Mouse (Mus musculus) MEL (cell line): ENCODE data around the gene Ccdc187. TPM values are rescaled to one million over a fixed set of nuclear protein-coding genes. Genes with fewer than 3 reads are reported as not detected.

Experiments
- DNase-seq: peaks from one replicate; pipeline ENCODE4 v3.0.0; 2011; ENCODE audit warnings: low read depth, low spot score
- H3K27ac ChIP-seq: 2 replicates; pipeline ENCODE4 v1.5.1; 2012; ENCODE audit warnings: low read depth, mild to moderate bottlenecking, control low read depth, low read length, moderate library complexity; ENCODE audit not compliant: control insufficient read depth
- H3K27me3 ChIP-seq, 2 experiments: fragments of 150-350 bp in 1 of 2; sonication (generic) in 1 of 2; 2 replicates each; pipeline ENCODE4 v1.6.1; 2012; ENCODE audit warnings: low read length in 2 of 2, mild to moderate bottlenecking in 2 of 2, improper control_type of control experiment in 1 of 2, moderate library complexity in 1 of 2; ENCODE audit not compliant: insufficient read depth in 2 of 2, control insufficient read depth in 1 of 2
- H3K36me3 ChIP-seq, 2 experiments: 2 replicates each; pipeline ENCODE4 v1.6.1; 2012 to 2014; ENCODE audit warnings: low read length in 2 of 2, improper control_type of control experiment in 1 of 2, inconsistent platforms in 1 of 2, mild to moderate bottlenecking in 1 of 2; ENCODE audit not compliant: insufficient read depth in 2 of 2, control insufficient read depth in 1 of 2
- H3K4me1 ChIP-seq, 2 experiments: fragments of 150-350 bp in 1 of 2; sonication (generic) in 1 of 2; 2 replicates each; pipeline ENCODE4 v1.6.1; 2012; ENCODE audit warnings: low read length in 2 of 2, improper control_type of control experiment in 1 of 2, mild to moderate bottlenecking in 1 of 2; ENCODE audit not compliant: insufficient read depth in 2 of 2, control insufficient read depth in 1 of 2
- H3K4me3 ChIP-seq, 2 experiments: fragments of 150-350 bp in 1 of 2; sonication (generic) in 1 of 2; 2 replicates each; pipeline ENCODE4 v1.5.1; 2012; ENCODE audit warnings: low read depth in 2 of 2, low read length in 2 of 2, mild to moderate bottlenecking in 2 of 2, moderate library complexity in 2 of 2, control low read depth in 1 of 2, improper control_type of control experiment in 1 of 2; ENCODE audit not compliant: control insufficient read depth in 1 of 2, insufficient read depth in 1 of 2
- H3K79me2 ChIP-seq: 2 replicates; pipeline ENCODE4 v1.6.1; 2012; ENCODE audit warnings: mild to moderate bottlenecking, low read length, moderate library complexity; ENCODE audit not compliant: control insufficient read depth, poor library complexity, insufficient read depth
- H3K9ac ChIP-seq: 2 replicates; pipeline ENCODE4 v1.6.1; 2012; ENCODE audit warnings: low read depth, mild to moderate bottlenecking, control low read depth, low read length, moderate library complexity; ENCODE audit not compliant: control insufficient read depth, poor library complexity, severe bottlenecking
- H3K9me3 ChIP-seq: fragments of 150-350 bp; sonication (generic); replicated peaks from 2 replicates; pipeline ENCODE4 v1.6.1; 2012; ENCODE audit warnings: mild to moderate bottlenecking, low read length, improper control_type of control experiment, moderate library complexity; ENCODE audit not compliant: insufficient read depth
- CHD1 ChIP-seq: IDR thresholded peaks from 2 replicates; pipeline ENCODE4 v1.6.1; 2012; ENCODE audit warnings: low read depth, mild to moderate bottlenecking, inconsistent platforms, low read length, improper control_type of control experiment
- ELF1 ChIP-seq: IDR thresholded peaks from 2 replicates; pipeline ENCODE4 v1.6.1; 2014; ENCODE audit warnings: low read depth, mild to moderate bottlenecking, inconsistent platforms, low read length, improper control_type of control experiment, moderate library complexity
- EP300 ChIP-seq, 2 experiments: IDR thresholded peaks; 2 replicates each; pipeline ENCODE4 v1.6.1; 2011; ENCODE audit warnings: improper control_type of control experiment in 2 of 2, low read length in 2 of 2, low read depth in 1 of 2, mild to moderate bottlenecking in 1 of 2
- ETS1 ChIP-seq: IDR thresholded peaks from 2 replicates; pipeline ENCODE4 v1.6.1; 2012; ENCODE audit warnings: low read depth, mild to moderate bottlenecking, inconsistent platforms, low read length, improper control_type of control experiment, moderate library complexity
- JUND ChIP-seq: IDR thresholded peaks from 2 replicates; pipeline ENCODE4 v1.6.1; 2011; ENCODE audit warnings: low read depth, mild to moderate bottlenecking, improper control_type of control experiment, low read length
- MAZ ChIP-seq: IDR thresholded peaks from 2 replicates; pipeline ENCODE4 v1.6.1; 2012; ENCODE audit warnings: low read depth, mild to moderate bottlenecking, inconsistent platforms, low read length, improper control_type of control experiment
- MXI1 ChIP-seq: IDR thresholded peaks from 2 replicates; pipeline ENCODE4 v1.6.1; 2011; ENCODE audit warnings: mild to moderate bottlenecking, low read depth, low read length, improper control_type of control experiment
- NELFE ChIP-seq: IDR thresholded peaks from 2 replicates; pipeline ENCODE4 v1.6.1; 2011; ENCODE audit warnings: low read depth, low read length, improper control_type of control experiment
- NRF1 ChIP-seq: IDR thresholded peaks from 2 replicates; pipeline ENCODE4 v1.6.1; 2014; ENCODE audit warnings: low read depth, mild to moderate bottlenecking, inconsistent platforms, low read length, improper control_type of control experiment, moderate library complexity; ENCODE audit not compliant: poor library complexity, insufficient read depth, severe bottlenecking
- POLR2AphosphoS2 ChIP-seq: IDR thresholded peaks from 2 replicates; pipeline ENCODE4 v1.6.1; 2011; ENCODE audit warnings: low read length, improper control_type of control experiment
- RAD21 ChIP-seq: IDR thresholded peaks from 2 replicates; pipeline ENCODE4 v1.6.1; 2011; ENCODE audit warnings: mild to moderate bottlenecking, low read depth, low read length, improper control_type of control experiment
- RCOR1 ChIP-seq: IDR thresholded peaks from 2 replicates; pipeline ENCODE4 v1.6.1; 2012; ENCODE audit warnings: low read depth, mild to moderate bottlenecking, inconsistent platforms, low read length, improper control_type of control experiment
- SMC3 ChIP-seq: IDR thresholded peaks from 2 replicates; pipeline ENCODE4 v1.6.1; 2011; ENCODE audit warnings: low read depth, low read length, improper control_type of control experiment
- TCF12 ChIP-seq: IDR thresholded peaks from 2 replicates; pipeline ENCODE4 v1.6.1; 2014; ENCODE audit warnings: low read depth, mild to moderate bottlenecking, inconsistent platforms, low read length, improper control_type of control experiment, moderate library complexity
- UBTF ChIP-seq: IDR thresholded peaks from 2 replicates; pipeline ENCODE4 v1.6.1; 2012; ENCODE audit warnings: low read depth, mild to moderate bottlenecking, inconsistent platforms, low read length, improper control_type of control experiment, moderate library complexity, borderline replicate concordance; ENCODE audit not compliant: insufficient read depth
- USF2 ChIP-seq, 2 experiments: IDR thresholded peaks; 2 replicates each; pipeline ENCODE4 v1.6.1; 2011 to 2012; ENCODE audit warnings: improper control_type of control experiment in 2 of 2, low read length in 2 of 2, borderline replicate concordance in 1 of 2, inconsistent platforms in 1 of 2, low read depth in 1 of 2, mild to moderate bottlenecking in 1 of 2; ENCODE audit not compliant: insufficient read depth in 1 of 2
- ZMIZ1 ChIP-seq: IDR thresholded peaks from 2 replicates; pipeline ENCODE4 v1.6.1; 2012; ENCODE audit warnings: low read depth, mild to moderate bottlenecking, inconsistent platforms, low read length, improper control_type of control experiment, moderate library complexity
- ZNF384 ChIP-seq: IDR thresholded peaks from 2 replicates; pipeline ENCODE4 v1.6.1; 2012; ENCODE audit warnings: low read depth, mild to moderate bottlenecking, inconsistent platforms, low read length, improper control_type of control experiment
- polyA plus RNA-seq, 2 experiments: library from polyadenylated mRNA; stranded (reverse) in 1 of 2; unstranded in 1 of 2; fragments of >175 nt in 1 of 2; fragments of >200 nt in 1 of 2; gene quantifications; 2 replicates each; pipeline versions ENCODE4 v1.2.1 to v1.2.4; 2012; ENCODE audit warnings: low replicate concordance in 2 of 2, low read depth in 1 of 2; ENCODE audit not compliant: insufficient read length in 2 of 2, insufficient read depth in 1 of 2, missing spikeins in 1 of 2
- total RNA-seq: library from RNA; depleted of rRNA; stranded (reverse); fragments of 300-350 nt; gene quantifications from 2 replicates; pipeline ENCODE4 v1.2.3, GENCODE M21; 2012

The Ccdc187 gene
- total and polyA plus RNA-seq, 3 experiments, result not detected

DNA sequence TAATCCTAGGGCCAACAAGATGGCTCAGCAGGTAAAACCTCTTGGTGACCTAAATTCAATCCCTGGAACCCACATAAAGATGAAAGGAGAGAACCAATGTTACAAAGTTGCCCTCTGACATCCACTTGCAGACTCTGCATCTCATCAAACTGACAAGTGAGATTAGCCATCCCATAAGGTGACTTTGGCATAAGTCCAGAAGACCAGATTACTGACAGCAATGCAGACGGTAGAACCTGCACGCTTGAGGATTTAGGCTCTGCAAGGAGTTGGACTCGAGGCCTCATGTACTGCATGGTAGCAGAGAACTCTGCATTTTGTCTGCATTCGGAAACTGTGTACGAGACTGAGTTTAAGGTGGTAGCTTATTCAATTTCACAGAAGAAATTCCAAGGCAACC, 4.2 kb downstream of the Ccdc187 start:
- Histone ChIP-seq H3K4me1 (no peaks in the 10 kb centered on the region; a peak in 1 of 4 replicates), H3K4me3 (no peak overlapping the region), H3K27me3 (peaks cover 0 to 3% of the 10 kb centered on the region in 2 experiments; a peak in 1 of 4 replicates), H3K9ac (no peak overlapping the region), H3K36me3 (no peaks in the 10 kb centered on the region), H3K9me3 (no peaks in the 10 kb centered on the region), H3K27ac (no peak overlapping the region), H3K79me2 (no peaks in the 10 kb centered on the region)
- no peak for DNase-seq
- TF ChIP-seq UBTF, result no peak
- TF ChIP-seq SMC3, result no peak
- no peak for TF ChIP-seq NELFE
- no peak for TF ChIP-seq JUND
- TF ChIP-seq ZNF384, result no peak
- TF ChIP-seq RCOR1, result no peak
- TF ChIP-seq TCF12, result no peak
- TF ChIP-seq MXI1, result no peak
- TF ChIP-seq EP300 (IDR thresholded peaks at IDR 0.05; ENCODE audit: low read depth in 1 of 2, low read length in 2 of 2), result no peak
- TF ChIP-seq POLR2AphosphoS2, result no peak
- no peak for TF ChIP-seq ELF1
- no peak for TF ChIP-seq RAD21
- no peak for TF ChIP-seq ZMIZ1
- TF ChIP-seq CHD1, result no peak
- no peak for TF ChIP-seq MAZ

DNA sequence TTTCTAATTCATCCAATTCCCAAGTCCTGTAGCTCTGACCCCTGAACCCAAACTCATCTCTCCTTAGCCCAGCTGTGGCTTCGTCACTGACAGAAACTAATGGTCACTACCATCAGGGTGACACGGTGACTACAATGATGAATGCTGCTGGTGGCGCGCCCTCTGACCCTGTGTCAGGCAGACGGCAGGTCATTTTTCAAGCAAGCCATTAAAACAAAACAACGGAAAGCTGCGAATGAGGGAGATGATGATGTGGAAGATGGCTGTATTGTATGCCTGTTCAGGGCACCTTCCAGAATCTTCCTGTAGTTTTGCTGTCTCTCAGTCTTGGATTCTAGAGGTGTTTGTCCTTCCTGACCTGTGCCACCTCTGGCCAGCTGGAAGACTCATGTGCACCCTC, 8.0 kb downstream of the Ccdc187 start:
- H3K36me3 ChIP-seq, result no peaks in the 10 kb centered on the region
- H3K9me3 ChIP-seq, result no peaks in the 10 kb centered on the region
- no peak overlapping the region for H3K27ac ChIP-seq
- no peaks in the 10 kb centered on the region for H3K79me2 ChIP-seq
- H3K4me3 ChIP-seq, result no peak overlapping the region
- H3K9ac ChIP-seq, result no peak overlapping the region
- no peaks in the 10 kb centered on the region for H3K27me3 ChIP-seq
- no peaks in the 10 kb centered on the region; a peak in 1 of 4 replicates for H3K4me1 ChIP-seq
- TF ChIP-seq JUND (no peak), USF2 (IDR thresholded peaks at IDR 0.05; ENCODE audit: borderline replicate concordance in 1 of 2, insufficient read depth in 1 of 2, low read depth in 1 of 2, low read length in 2 of 2) (no peak), NRF1 (no peak), ETS1 (no peak)
- TF ChIP-seq, all 39 proteins: peak for 0
- DNase-seq, result no peak
